Mouse (Mus musculus): ENCODE data around the gene Mex3b. TPM values are rescaled to one million over a fixed set of nuclear protein-coding genes. Genes with fewer than 3 reads are reported as not detected.

Gene Mex3b
- total and polyA plus RNA-seq, 3 experiments = 2.0 to 4.2 TPM; not detected in 1

Other genes starting within 250 kb of the Mex3b start
- 0.85 and 1.5 TPM in 2 replicates for gene Saxo2, start 218.8 kb upstream of the Mex3b start, total RNA-seq (2012; rRNA removed)
- 1 to 10 TPM in 1 of 2 experiments, not detected in 1; 2.7 TPM for gene Saxo2, start 218.8 kb upstream of the Mex3b start, polyA plus RNA-seq (2012; ENCODE audit: insufficient read depth in 1 of 2, insufficient read length in 2 of 2, low read depth in 1 of 2, low replicate concordance in 2 of 2, missing spikeins in 1 of 2)
- 11.5 and 12.6 TPM in 2 replicates for gene Efl1, start 218.7 kb upstream of the Mex3b start, total RNA-seq (2012; rRNA removed)
- gene Efl1, start 218.7 kb upstream of the Mex3b start, polyA plus RNA-seq (2012; ENCODE audit: insufficient read depth in 1 of 2, insufficient read length in 2 of 2, low read depth in 1 of 2, low replicate concordance in 2 of 2, missing spikeins in 1 of 2) = 10 to 100 TPM in 1 of 2 experiments, not detected in 1; 15.6 TPM

Data from MEL (cell line).